Mouse (Mus musculus): ENCODE data around the gene Rab14. TPM values are rescaled to one million over a fixed set of nuclear protein-coding genes. Genes with fewer than 3 reads are reported as not detected.

The Rab14 gene
- polyA plus RNA-seq, 1 experiment from 2014 or later: 341 TPM

GRCm38 (mm10) chr2:35195626-35196544 lies 5.0 kb downstream of the Rab14 start:
- no peak overlapping the region for H3K9ac ChIP-seq
- no peaks in the 10 kb centered on the region for H3K36me3 ChIP-seq
- WGBS: 83% methylated on average over 6 of the region's 6 CpGs
- H3K4me3 ChIP-seq: no peak overlapping the region
- H3K4me1 ChIP-seq: peaks cover 7% of the 10 kb centered on the region
- H3K27me3 ChIP-seq: no peaks in the 10 kb centered on the region
- no peak overlapping the region for H3K27ac ChIP-seq
- ATAC-seq (ENCODE audit: insufficient number of reproducible peaks, low FRiP score, low TSS enrichment, low read depth): no peak
- H3K4me2 ChIP-seq: no peak overlapping the region
- H3K9me3 ChIP-seq: no peaks in the 10 kb centered on the region

GRCm38 (mm10) chr2:35193976-35194375 lies 6.9 kb downstream of the Rab14 start:
- ATAC-seq (ENCODE audit: insufficient number of reproducible peaks, low FRiP score, low TSS enrichment, low read depth): no peak
- WGBS: 89% methylated on average over 1 of the region's 1 CpGs

GRCm38 (mm10) chr2:35188929-35189328 lies 12.0 kb downstream of the Rab14 start:
- H3K9me3 ChIP-seq: no peaks in the 10 kb centered on the region
- H3K4me1 ChIP-seq: no peaks in the 10 kb centered on the region
- H3K4me3 ChIP-seq: no peak overlapping the region
- ATAC-seq (ENCODE audit: insufficient number of reproducible peaks, low FRiP score, low TSS enrichment, low read depth): no peak
- H3K4me2 ChIP-seq: no peak overlapping the region
- no peak overlapping the region for H3K9ac ChIP-seq
- H3K36me3 ChIP-seq: peaks cover 31% of the 10 kb centered on the region
- H3K27ac ChIP-seq: no peak overlapping the region
- 84% methylated on average over 5 of the region's 5 CpGs for WGBS
- H3K27me3 ChIP-seq: no peaks in the 10 kb centered on the region

More at GRCm38 (mm10) chr2:35193976-35194375, 6.9 kb downstream of the Rab14 start:
- Histone ChIP-seq H3K9me3 (no peaks in the 10 kb centered on the region), H3K9ac (no peak overlapping the region), H3K4me3 (no peak overlapping the region), H3K36me3 (peaks cover 14% of the 10 kb centered on the region), H3K27me3 (no peaks in the 10 kb centered on the region), H3K4me1 (no peaks in the 10 kb centered on the region), H3K4me2 (no peak overlapping the region), H3K27ac (no peak overlapping the region)

GRCm38 (mm10) chr2:35183115-35183673 lies 17.7 kb downstream of the Rab14 start:
- H3K9me3 ChIP-seq: no peaks in the 10 kb centered on the region
- H3K9ac ChIP-seq: no peak overlapping the region
- ATAC-seq (ENCODE audit: insufficient number of reproducible peaks, low FRiP score, low TSS enrichment, low read depth): no peak
- H3K27ac ChIP-seq: no peak overlapping the region
- H3K4me1 ChIP-seq: no peaks in the 10 kb centered on the region
- no peak overlapping the region for H3K4me3 ChIP-seq
- no peaks in the 10 kb centered on the region for H3K27me3 ChIP-seq
- no peak overlapping the region for H3K4me2 ChIP-seq
- 85% methylated on average over 6 of the region's 6 CpGs for WGBS
- H3K36me3 ChIP-seq: peaks cover 52% of the 10 kb centered on the region

GRCm38 (mm10) chr2:35178153-35178552 lies 22.8 kb downstream of the Rab14 start:
- Histone ChIP-seq H3K27ac (no peak overlapping the region), H3K9me3 (no peaks in the 10 kb centered on the region), H3K27me3 (no peaks in the 10 kb centered on the region), H3K4me3 (no peak overlapping the region), H3K4me1 (no peaks in the 10 kb centered on the region), H3K9ac (no peak overlapping the region), H3K36me3 (peaks cover 83% of the 10 kb centered on the region), H3K4me2 (no peak overlapping the region)
- WGBS: 88% methylated on average over 3 of the region's 3 CpGs
- ATAC-seq (ENCODE audit: insufficient number of reproducible peaks, low FRiP score, low TSS enrichment, low read depth): no peak

- 0 out of 2 replicates have a peak, but pooled peaks cover 2% of the 10 kb centered on the region for H3K4me1 ChIP-seq
Observed at GRCm38 (mm10) chr2:35175281-35176065, 25.4 kb downstream of the Rab14 start.

GRCm38 (mm10) chr2:35174100-35174499 lies 26.8 kb downstream of the Rab14 start:
- Histone ChIP-seq H3K4me2 (no peak overlapping the region), H3K36me3 (peaks cover 89% of the 10 kb centered on the region), H3K4me1 (0 out of 2 replicates have a peak, but pooled peaks cover 2% of the 10 kb centered on the region), H3K9ac (no peak overlapping the region), H3K9me3 (no peaks in the 10 kb centered on the region), H3K27ac (no peak overlapping the region), H3K4me3 (no peak overlapping the region), H3K27me3 (no peaks in the 10 kb centered on the region)
- no peak for ATAC-seq (ENCODE audit: insufficient number of reproducible peaks, low FRiP score, low TSS enrichment, low read depth)
- WGBS: 41% methylated on average over 5 of the region's 5 CpGs

More at GRCm38 (mm10) chr2:35175281-35176065, 25.4 kb downstream of the Rab14 start:
- Histone ChIP-seq H3K4me3 (no peak overlapping the region), H3K27me3 (no peaks in the 10 kb centered on the region), H3K4me2 (no peak overlapping the region), H3K36me3 (peaks cover 91% of the 10 kb centered on the region), H3K9ac (no peak overlapping the region), H3K9me3 (no peaks in the 10 kb centered on the region), H3K27ac (no peak overlapping the region)
- 93% methylated on average over 12 of the region's 12 CpGs for WGBS
- no peak for ATAC-seq (ENCODE audit: insufficient number of reproducible peaks, low FRiP score, low TSS enrichment, low read depth)

GRCm38 (mm10) chr2:35173666-35174065 lies 27.3 kb downstream of the Rab14 start:
- 84% methylated on average over 5 of the region's 5 CpGs for WGBS
- no peak overlapping the region for H3K4me3 ChIP-seq
- H3K9ac ChIP-seq: no peak overlapping the region
- H3K4me2 ChIP-seq: no peak overlapping the region
- H3K9me3 ChIP-seq: no peaks in the 10 kb centered on the region
- peaks cover 88% of the 10 kb centered on the region for H3K36me3 ChIP-seq
- no peaks in the 10 kb centered on the region for H3K27me3 ChIP-seq
- peak; percentile 33; the same call in 1 of the 2 replicates for ATAC-seq (ENCODE audit: insufficient number of reproducible peaks, low FRiP score, low TSS enrichment, low read depth)
- H3K27ac ChIP-seq: no peak overlapping the region
- H3K4me1 ChIP-seq: 0 out of 2 replicates have a peak, but pooled peaks cover 2% of the 10 kb centered on the region

GRCm38 (mm10) chr2:35172246-35172645 lies 28.7 kb downstream of the Rab14 start:
- ATAC-seq (ENCODE audit: insufficient number of reproducible peaks, low FRiP score, low TSS enrichment, low read depth): no peak
- Histone ChIP-seq H3K9me3 (no peaks in the 10 kb centered on the region), H3K27ac (peak overlapping the region; percentile 8), H3K4me1 (0 out of 2 replicates have a peak, but pooled peaks cover 2% of the 10 kb centered on the region), H3K4me3 (no peak overlapping the region), H3K9ac (no peak overlapping the region), H3K36me3 (peaks cover 90% of the 10 kb centered on the region), H3K4me2 (no peak overlapping the region), H3K27me3 (no peaks in the 10 kb centered on the region)
- 91% methylated on average over 4 of the region's 4 CpGs for WGBS

- Histone ChIP-seq H3K9ac (no peak overlapping the region), H3K4me1 (0 out of 2 replicates have a peak, but pooled peaks cover 2% of the 10 kb centered on the region), H3K36me3 (peaks cover 90% of the 10 kb centered on the region), H3K27ac (peak overlapping the region; percentile 8; the same call in 1 of the 2 replicates), H3K27me3 (no peaks in the 10 kb centered on the region), H3K4me2 (no peak overlapping the region), H3K9me3 (no peaks in the 10 kb centered on the region), H3K4me3 (no peak overlapping the region)
- 77% methylated on average over 10 of the region's 10 CpGs for WGBS
- no peak for ATAC-seq (ENCODE audit: insufficient number of reproducible peaks, low FRiP score, low TSS enrichment, low read depth)
Observed at GRCm38 (mm10) chr2:35171341-35171861, 29.5 kb downstream of the Rab14 start.

GRCm38 (mm10) chr2:35169452-35169851 lies 31.5 kb downstream of the Rab14 start:
- ATAC-seq (ENCODE audit: insufficient number of reproducible peaks, low FRiP score, low TSS enrichment, low read depth): no peak
- peaks cover 81% of the 10 kb centered on the region for H3K36me3 ChIP-seq
- WGBS: 85% methylated on average over 2 of the region's 2 CpGs

More at GRCm38 (mm10) chr2:35169452-35169851, 31.5 kb downstream of the Rab14 start:
- H3K27ac ChIP-seq: no peak overlapping the region
- no peaks in the 10 kb centered on the region for H3K27me3 ChIP-seq
- no peak overlapping the region for H3K9ac ChIP-seq
- H3K9me3 ChIP-seq: no peaks in the 10 kb centered on the region
- 0 out of 2 replicates have a peak, but pooled peaks cover 2% of the 10 kb centered on the region for H3K4me1 ChIP-seq
- no peak overlapping the region for H3K4me3 ChIP-seq
- no peak overlapping the region for H3K4me2 ChIP-seq
